Comparison of ENCODE assay signal across 14 mouse cellular contexts in genomic region chrX:12067031-12067430, GRCm38 (mm10).
A peak's percentile ranks its signal among the peaks of the same experiment; 100 is the strongest.
DNase-seq lines count a peak whose midpoint lies in the region; ATAC-seq and TF ChIP-seq lines count a peak whose summit lies in the region.
"Had no signal": no experiment of that assay in that cellular context is flagged by ENCODE, and none has a peak within 500 bp of the region (broad histone marks: within the 10 kb centered on the region; RNA-seq: fewer than 3 reads in every experiment).

No protein-coding gene starts in this region.

- no peak for TF ChIP-seq EP300 in stomach, postnatal 0 days (optimal IDR thresholded peaks at IDR 0.05)

- no peaks in the 10 kb centered on the region for H3K9me3 ChIP-seq in heart, embryonic 10.5 days
- no peaks in the 10 kb centered on the region for H3K9me3 ChIP-seq in stomach, embryonic 16.5 days (replicated peaks; ENCODE audit: control insufficient read depth, low read length)
- no peaks in the 10 kb centered on the region for H3K9me3 ChIP-seq in stomach, postnatal 0 days (ENCODE audit: control insufficient read depth, low read length)
- no peaks in the 10 kb centered on the region for H3K9me3 ChIP-seq in hindbrain, postnatal 0 days (ENCODE audit: low read length)
- H3K9me3 ChIP-seq in liver, embryonic 11.5 days (ENCODE audit: control insufficient read depth, low read length): no peaks in the 10 kb centered on the region

- no peak overlapping the region for H3K4me2 ChIP-seq in stomach, embryonic 16.5 days (ENCODE audit: low read depth, low read length)
- no peak overlapping the region for H3K4me2 ChIP-seq in stomach, postnatal 0 days (replicated peaks; ENCODE audit: low read depth)
- peak overlapping the region; percentile 18; the same call in 1 of the 2 replicates for H3K4me2 ChIP-seq in hindbrain, postnatal 0 days (ENCODE audit: low read depth, low read length)
- H3K4me2 ChIP-seq in liver, embryonic 11.5 days: no peak overlapping the region

- peak overlapping the region; percentile 6; the same call in 1 of the 2 replicates for H3K4me3 ChIP-seq in heart, embryonic 10.5 days
- H3K4me3 ChIP-seq in stomach, embryonic 16.5 days (replicated peaks; ENCODE audit: low read length): no peak overlapping the region
- no peak overlapping the region for H3K4me3 ChIP-seq in stomach, postnatal 0 days (ENCODE audit: low read depth, low read length)
- no peak overlapping the region for H3K4me3 ChIP-seq in hindbrain, postnatal 0 days (ENCODE audit: low read length)
- no peak overlapping the region for H3K4me3 ChIP-seq in liver, embryonic 11.5 days (ENCODE audit: low read depth, low read length)

- peaks cover 95% of the 10 kb centered on the region for H3K27me3 ChIP-seq in heart, embryonic 10.5 days (ENCODE audit: insufficient read depth, poor library complexity, severe bottlenecking)
- peaks cover 15% of the 10 kb centered on the region; the same call in 1 of the 2 replicates for H3K27me3 ChIP-seq in stomach, embryonic 16.5 days (ENCODE audit: control insufficient read depth, insufficient read depth, low read length)
- H3K27me3 ChIP-seq in stomach, postnatal 0 days (ENCODE audit: control insufficient read depth, insufficient read depth, low read length): no peaks in the 10 kb centered on the region
- no peaks in the 10 kb centered on the region; the same call in 1 of the 2 replicates for H3K27me3 ChIP-seq in hindbrain, postnatal 0 days (ENCODE audit: insufficient read depth, low read length)
- peaks cover 60% of the 10 kb centered on the region for H3K27me3 ChIP-seq in liver, embryonic 11.5 days (replicated peaks; ENCODE audit: control insufficient read depth, insufficient read depth, low read length)

- WGBS in heart, embryonic 10.5 days: 3% methylated on average over 6 of the region's 6 CpGs
- WGBS in stomach, embryonic 16.5 days: 31% methylated on average over 6 of the region's 6 CpGs
- WGBS in stomach, postnatal 0 days: 33% methylated on average over 6 of the region's 6 CpGs
- 18% methylated on average over 6 of the region's 6 CpGs for WGBS in hindbrain, postnatal 0 days
- WGBS in liver, embryonic 11.5 days: 24% methylated on average over 6 of the region's 6 CpGs

- intact Hi-C loops in heart, postnatal 14 days (cut with DNase I): loop anchor here (5.0 kb wide), 1 partner anchor 260 kb away; no protein-coding TSS in a partner anchor

- peaks cover 95% of the 10 kb centered on the region for H3K4me1 ChIP-seq in heart, embryonic 10.5 days
- H3K4me1 ChIP-seq in stomach, embryonic 16.5 days (ENCODE audit: control insufficient read depth, insufficient read depth, low read length): peaks cover 67% of the 10 kb centered on the region
- H3K4me1 ChIP-seq in stomach, postnatal 0 days (replicated peaks; ENCODE audit: control insufficient read depth, insufficient read depth): no peaks in the 10 kb centered on the region; the same call in 1 of the 2 replicates
- no peaks in the 10 kb centered on the region for H3K4me1 ChIP-seq in hindbrain, postnatal 0 days (ENCODE audit: insufficient read depth, low read length)
- H3K4me1 ChIP-seq in liver, embryonic 11.5 days (replicated peaks; ENCODE audit: control insufficient read depth, insufficient read depth, low read length): peaks cover 46% of the 10 kb centered on the region

- no peak for TF ChIP-seq CTCF in stomach, postnatal 0 days (IDR thresholded peaks at IDR 0.05; ENCODE audit: low read depth)
- TF ChIP-seq CTCF in hindbrain, postnatal 0 days (IDR thresholded peaks at IDR 0.05; ENCODE audit: low read depth): no peak

- DNase-seq in heart, embryonic 10.5 days (ENCODE audit: low spot score): no peak
- DNase-seq in heart, postnatal 14 days: no peak
- no peak for DNase-seq in stomach, postnatal 0 days (ENCODE audit: low spot score)
- no peak for DNase-seq in hindbrain, postnatal 0 days (ENCODE audit: low spot score)
- no peak for DNase-seq in liver, embryonic 11.5 days (ENCODE audit: low spot score)
- no peak for DNase-seq in cerebellum, postnatal 14 days
- DNase-seq: adrenal gland, postnatal 25 days; cerebellum, adult 9-10 months; heart, adult 18-20 months; kidney, adult 18-20 months; thymus, postnatal 4 days had no signal

- H3K27ac ChIP-seq in heart, embryonic 10.5 days: peak overlapping the region; percentile 33; the same call in 1 of the 2 replicates
- no peak overlapping the region for H3K27ac ChIP-seq in stomach, embryonic 16.5 days (ENCODE audit: low read length)
- H3K27ac ChIP-seq in stomach, postnatal 0 days (replicated peaks): no peak overlapping the region
- no peak overlapping the region for H3K27ac ChIP-seq in hindbrain, postnatal 0 days
- no peak overlapping the region for H3K27ac ChIP-seq in liver, embryonic 11.5 days (ENCODE audit: low read depth, low read length)
- H3K27ac ChIP-seq: liver, embryonic 14.5 days had no signal

- no peak for ATAC-seq in stomach, embryonic 16.5 days (ENCODE audit: insufficient read depth, low FRiP score)
- no peak for ATAC-seq in stomach, postnatal 0 days (ENCODE audit: low FRiP score, low TSS enrichment)
- no peak for ATAC-seq in hindbrain, postnatal 0 days
- no peak for ATAC-seq in liver, embryonic 11.5 days (replicated peaks; ENCODE audit: low FRiP score)
- ATAC-seq in megakaryocyte, adult 5-6 weeks (ENCODE audit: poor library complexity, severe bottlenecking): no peak

- H3K36me3 ChIP-seq in heart, embryonic 10.5 days: no peaks in the 10 kb centered on the region
- H3K36me3 ChIP-seq in stomach, embryonic 16.5 days (ENCODE audit: control insufficient read depth, insufficient read depth, low read length): no peaks in the 10 kb centered on the region
- no peaks in the 10 kb centered on the region for H3K36me3 ChIP-seq in stomach, postnatal 0 days (ENCODE audit: control insufficient read depth, insufficient read depth, low read length)
- no peaks in the 10 kb centered on the region for H3K36me3 ChIP-seq in hindbrain, postnatal 0 days (ENCODE audit: insufficient read depth, low read length)
- no peaks in the 10 kb centered on the region for H3K36me3 ChIP-seq in liver, embryonic 11.5 days (ENCODE audit: control insufficient read depth, insufficient read depth, low read length)

- H3K9ac ChIP-seq in stomach, embryonic 16.5 days (ENCODE audit: low read length): peak overlapping the region; percentile 21; the same call in 1 of the 2 replicates
- no peak overlapping the region for H3K9ac ChIP-seq in stomach, postnatal 0 days (ENCODE audit: low read length)
- no peak overlapping the region for H3K9ac ChIP-seq in hindbrain, postnatal 0 days (replicated peaks; ENCODE audit: low read length)
- no peak overlapping the region for H3K9ac ChIP-seq in liver, embryonic 11.5 days (ENCODE audit: low read depth, low read length)
- H3K9ac ChIP-seq: liver, embryonic 14.5 days had no signal
